Mouse (Mus musculus) lung, postnatal 25 days (tissue): ENCODE data around the gene Gstz1.
"Not testable (repeated sequence)": the region's sequence is repeated elsewhere in the genome, so short reads cannot be mapped to it uniquely, and the experiment has no call there.

Experiments
- DNase-seq: peaks from one replicate; pipeline ENCODE4 v3.0.0; 2022; ENCODE audit warnings: low spot score

Gstz1 gene

DNA sequence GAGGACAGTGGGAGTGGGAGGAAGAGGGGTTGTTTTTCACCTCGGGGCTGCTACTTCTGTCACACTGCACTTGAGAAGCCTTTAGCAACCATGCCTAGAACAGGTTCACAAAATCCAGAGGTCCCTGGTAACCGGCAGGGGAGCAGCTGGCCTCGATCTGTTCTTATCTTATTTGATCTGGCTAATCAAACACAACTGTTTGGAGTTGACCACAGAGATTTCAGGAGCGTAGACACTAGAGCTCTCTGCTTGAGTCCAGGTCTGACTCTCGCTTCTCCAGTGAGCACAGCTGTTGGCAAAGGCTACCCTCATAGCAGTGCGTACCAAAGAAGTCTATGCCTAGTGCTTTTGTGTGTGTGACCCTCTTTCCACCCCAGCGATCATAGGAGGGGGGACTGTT is 11.1 kb downstream of the Gstz1 start:
- peak; percentile 51 for DNase-seq

DNA sequence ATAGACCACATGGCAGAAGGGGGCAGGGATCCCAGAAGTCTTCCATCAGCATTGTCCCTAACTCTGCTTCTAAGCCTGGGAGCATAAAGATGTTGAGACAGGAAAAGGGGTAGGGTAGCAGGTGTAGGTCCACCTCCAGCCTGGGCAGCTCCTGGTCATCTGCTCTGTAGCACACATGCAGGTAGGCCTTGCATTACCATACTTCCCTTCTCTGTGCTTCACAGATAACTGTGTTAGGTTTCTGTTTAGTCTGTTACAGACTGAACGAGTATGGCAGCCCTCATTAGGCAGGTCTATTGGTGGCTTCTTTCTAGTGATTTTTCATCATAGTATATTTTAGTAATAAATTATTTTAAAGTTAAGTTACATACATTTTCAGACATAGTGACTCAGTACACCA is 13.3 kb downstream of the Gstz1 start:
- no peak for DNase-seq

DNA sequence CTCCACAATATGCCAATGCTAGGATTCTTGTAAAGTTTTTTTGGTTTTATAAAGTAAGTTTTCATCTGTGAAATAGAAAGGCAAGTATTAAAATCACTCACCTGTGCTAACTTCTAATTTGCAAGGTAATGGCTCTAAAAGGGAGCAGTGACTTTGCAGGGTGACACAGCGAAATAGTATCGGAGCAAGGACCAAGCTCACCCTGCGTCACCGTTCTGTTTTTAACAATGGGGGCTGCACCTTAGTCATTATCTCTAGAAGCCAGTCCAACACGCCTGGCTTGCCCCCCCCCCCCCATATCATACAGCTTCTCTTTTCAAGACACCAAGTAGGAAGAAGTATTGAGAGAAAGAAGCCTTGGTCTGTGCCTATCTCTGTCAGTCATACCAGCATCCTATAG is 13.8 kb downstream of the Gstz1 start:
- no peak for DNase-seq

GRCm38 (mm10) chr12:87175194-87175946 is 28.4 kb downstream of the Gstz1 start:
- DNase-seq: no peak

DNA sequence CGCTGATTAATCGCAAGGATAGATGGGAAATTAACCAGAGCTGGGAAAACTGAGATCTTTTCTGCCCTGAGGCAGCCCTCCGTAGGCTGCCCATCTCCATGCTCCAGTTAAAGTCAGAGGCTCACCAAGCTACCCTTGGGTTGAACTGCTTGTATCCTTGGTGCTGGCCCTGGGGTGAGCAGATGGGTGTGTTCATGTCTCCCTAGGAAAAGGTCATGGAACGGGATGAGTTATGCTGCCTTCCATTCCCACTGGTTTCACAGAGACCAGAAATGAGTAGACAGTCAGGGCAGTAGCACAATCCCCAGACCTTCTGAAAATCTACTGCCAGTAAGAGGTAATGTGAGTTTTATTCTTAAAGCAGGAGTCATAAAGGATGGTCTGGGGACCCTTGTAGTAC is 30.7 kb downstream of the Gstz1 start:
- no peak for DNase-seq

- DNase-seq: no peak
Measured at GRCm38 (mm10) chr12:87193008-87193407, 46.0 kb downstream of the Gstz1 start.

DNA sequence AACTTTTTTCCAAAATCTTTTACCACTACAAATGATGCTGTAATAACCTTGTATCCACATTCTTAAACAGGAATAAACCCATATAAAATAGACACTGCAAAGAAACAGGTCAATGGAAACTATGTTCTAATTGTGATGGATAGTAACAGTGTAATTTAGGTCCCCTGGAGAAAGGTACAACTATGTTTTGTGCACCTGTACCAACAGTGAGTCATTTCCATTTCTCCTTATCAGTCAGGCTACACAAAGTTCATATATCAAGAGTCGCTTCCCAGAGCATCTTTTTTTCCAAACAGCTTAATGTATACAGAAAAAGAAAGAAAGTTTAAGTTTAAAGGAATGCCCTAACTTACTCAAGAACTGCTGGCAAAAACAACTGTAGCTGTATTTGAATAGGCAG is 48.1 kb downstream of the Gstz1 start:
- DNase-seq: no peak

GRCm38 (mm10) chr12:87196310-87196709 is 49.3 kb downstream of the Gstz1 start:
- DNase-seq: no peak

DNA sequence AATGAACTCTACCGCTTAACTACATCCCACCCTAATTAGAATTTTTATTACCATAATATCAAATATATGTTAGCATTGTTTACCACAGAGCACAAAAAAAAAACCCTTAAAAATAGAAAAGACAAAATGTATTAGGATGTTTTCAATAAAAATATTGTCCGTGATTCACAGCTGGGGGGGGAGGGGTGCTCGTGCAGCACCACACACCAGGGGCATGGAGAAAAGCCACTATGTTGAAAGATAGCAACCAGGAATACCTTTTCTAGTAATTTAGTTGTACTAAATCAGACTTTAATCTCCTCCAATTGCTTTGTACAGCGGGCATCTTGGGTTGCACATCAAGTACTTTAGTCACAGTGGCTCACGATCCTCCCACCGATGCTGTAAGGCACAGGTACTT is 51.8 kb downstream of the Gstz1 start:
- no peak for DNase-seq

- peak; percentile 22 for DNase-seq
Measured at GRCm38 (mm10) chr12:87199206-87199972, 52.4 kb downstream of the Gstz1 start, which contains the start of gene Samd15. Gene Samd15, plus strand, starts transcription at chr12:87199723.

- peak; percentile 83 for DNase-seq
Measured at GRCm38 (mm10) chr12:87199973-87200586, 53.1 kb downstream of the Gstz1 start, which contains the start of gene Tmed8. Gene Tmed8, minus strand, starts transcription at chr12:87200454.

DNA sequence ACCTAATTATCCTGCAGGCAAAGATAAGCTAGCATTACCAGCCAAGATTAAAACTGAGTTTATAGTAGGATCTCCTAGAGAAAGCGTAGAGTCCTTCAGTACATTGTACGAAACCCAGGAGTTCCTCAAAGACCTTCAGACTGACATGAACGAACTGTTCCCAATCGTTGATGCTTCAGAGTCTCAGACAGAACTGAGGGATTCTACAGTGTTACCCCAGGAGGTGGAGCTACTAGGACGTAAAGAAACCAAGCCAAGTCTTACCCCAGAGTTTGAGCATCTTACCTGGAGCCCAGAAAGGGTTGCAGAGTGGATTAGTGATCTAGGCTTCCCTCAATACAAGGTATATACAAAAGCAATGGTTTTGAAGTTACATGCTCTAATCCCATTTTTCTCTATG is 54.7 kb downstream of the Gstz1 start:
- no peak for DNase-seq

DNA sequence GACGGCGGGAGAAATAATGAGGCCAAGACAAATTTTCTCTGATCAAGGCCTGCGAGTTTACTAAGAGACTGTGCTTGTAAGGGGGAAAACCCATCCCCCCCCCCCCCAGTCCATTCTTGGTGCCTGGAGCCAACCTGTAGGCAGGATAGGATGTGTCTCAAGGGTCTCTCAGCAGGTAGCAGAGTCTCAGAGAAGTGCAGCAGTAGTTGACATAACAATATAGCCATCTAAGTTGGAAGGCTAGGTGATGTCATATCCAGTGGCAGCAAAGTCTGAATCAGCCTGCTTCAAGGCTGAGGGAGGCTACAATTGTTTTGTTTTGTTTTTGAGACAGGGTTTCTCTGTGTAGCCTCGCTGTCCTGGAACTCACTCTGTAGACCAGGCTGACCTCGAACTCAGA is 58.8 kb downstream of the Gstz1 start:
- DNase-seq: not testable (repeated sequence)

DNA sequence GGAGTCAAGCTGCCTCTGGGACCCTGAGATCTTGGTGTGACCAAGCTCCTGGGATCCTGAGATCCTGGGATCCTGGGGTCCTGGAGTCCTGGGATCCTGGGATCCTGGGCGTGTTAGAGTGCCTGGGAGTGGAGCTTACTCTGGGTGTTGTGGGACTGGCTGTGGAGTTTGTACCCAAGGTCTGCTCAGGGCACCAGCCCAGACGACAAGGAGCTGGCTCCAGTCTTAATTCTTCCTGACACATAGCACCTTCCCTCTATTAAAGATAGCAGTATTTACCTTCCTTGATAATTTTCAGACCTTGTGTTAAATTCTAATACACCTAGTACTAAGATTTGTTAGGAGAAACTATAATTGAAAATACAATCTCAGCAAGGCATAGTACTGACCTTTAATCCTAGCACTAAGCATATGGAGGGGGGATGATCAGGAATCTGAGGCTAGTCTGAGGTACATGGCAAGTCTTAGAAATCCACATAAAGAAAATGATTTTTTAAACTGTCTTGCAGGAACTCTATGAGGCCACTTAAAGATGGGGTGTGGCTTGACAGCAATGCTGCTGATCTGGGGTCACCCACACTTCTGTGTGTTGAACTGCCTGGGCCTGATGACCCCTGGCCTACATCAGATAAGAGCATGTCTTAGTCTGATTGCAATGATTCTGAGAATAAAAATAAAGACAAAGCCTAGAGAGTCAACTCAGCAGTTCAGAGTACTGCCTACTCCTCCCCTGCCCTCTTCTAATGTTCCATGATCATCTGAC is 66.1 kb downstream of the Gstz1 start:
- DNase-seq: no peak
